Mouse (Mus musculus): ENCODE data around the gene Tgm2.

- TF ChIP-seq EP300 (IDR thresholded peaks at IDR 0.05; ENCODE audit: low read depth) (no peak), CTCF (IDR thresholded peaks at IDR 0.05; ENCODE audit: low read depth) (no peak)
These were observed 74.6 kb downstream of the Tgm2 start for GRCm38 (mm10) chr2:158071633-158071995.

All from liver, embryonic 14.5 days (tissue).